Mouse (Mus musculus) kidney, embryonic 14.5 days (tissue): ENCODE data around the gene Lrtm2. TPM values are rescaled to one million over a fixed set of nuclear protein-coding genes. Genes with fewer than 3 reads are reported as not detected.

ENCODE experiments used
- ATAC-seq: fragments of 200-750 bp; cut with Nextera tagmentation; 2 replicates; pipeline ENCODE4 v1.8.0; 2017; ENCODE audit warnings: moderate number of reproducible peaks, mild to moderate bottlenecking, moderate TSS enrichment, moderate library complexity; ENCODE audit not compliant: low FRiP score, low TSS enrichment
- H3K27ac ChIP-seq: fragments of 300-500 bp; sonication (generic); 2 replicates; pipeline ENCODE4 v1.5.1; 2014; ENCODE audit warnings: low read depth, mild to moderate bottlenecking, low read length, moderate library complexity, mixed read lengths
- H3K27me3 ChIP-seq: fragments of 300-500 bp; sonication (generic); 2 replicates; pipeline ENCODE4 v1.6.1; 2014; ENCODE audit warnings: mild to moderate bottlenecking, low read length; ENCODE audit not compliant: control insufficient read depth, insufficient read depth
- H3K36me3 ChIP-seq: fragments of 300-500 bp; sonication (generic); 2 replicates; pipeline ENCODE4 v1.6.1; 2014; ENCODE audit warnings: low read length, mixed read lengths; ENCODE audit not compliant: control insufficient read depth, insufficient read depth
- H3K4me1 ChIP-seq: fragments of 300-500 bp; sonication (generic); 2 replicates; pipeline ENCODE4 v1.6.1; 2014; ENCODE audit warnings: low read length, mixed read lengths; ENCODE audit not compliant: control insufficient read depth, insufficient read depth
- H3K4me2 ChIP-seq: fragments of 300-500 bp; sonication (generic); replicated peaks from 2 replicates; pipeline ENCODE4 v1.6.1; 2014; ENCODE audit warnings: low read depth, mild to moderate bottlenecking, low read length
- H3K4me3 ChIP-seq: fragments of 300-500 bp; sonication (generic); 2 replicates; pipeline ENCODE4 v1.5.1; 2014; ENCODE audit warnings: mild to moderate bottlenecking, low read length
- H3K9ac ChIP-seq: fragments of 300-500 bp; sonication (generic); 2 replicates; pipeline ENCODE4 v1.6.1; 2014; ENCODE audit warnings: low read depth, mild to moderate bottlenecking, low read length, moderate library complexity
- H3K9me3 ChIP-seq: fragments of 300-500 bp; sonication (generic); 2 replicates; pipeline ENCODE4 v1.6.1; 2016; ENCODE audit warnings: low read length; ENCODE audit not compliant: control insufficient read depth
- WGBS: fragments of 180-500 bp; shearing (Covaris S2); extraction: QIAGEN DNeasy Blood & Tissue Kit; methylation state at CpG from one replicate; pipeline ENCODE4 v1.1.7; 2014; 5-methylcytosine and 5-hydroxymethylcytosine counted together
- polyA plus RNA-seq: library from polyadenylated mRNA; unstranded; fragments of >200 nt; fragmentation: Nextera tagmentation; extraction: Ambion mirVana; gene quantifications from 2 replicates; pipeline ENCODE4 v1.2.1, GENCODE M21; 2014

Lrtm2 gene
- polyA plus RNA-seq, 1 experiment from 2014 or later, result not detected

DNA sequence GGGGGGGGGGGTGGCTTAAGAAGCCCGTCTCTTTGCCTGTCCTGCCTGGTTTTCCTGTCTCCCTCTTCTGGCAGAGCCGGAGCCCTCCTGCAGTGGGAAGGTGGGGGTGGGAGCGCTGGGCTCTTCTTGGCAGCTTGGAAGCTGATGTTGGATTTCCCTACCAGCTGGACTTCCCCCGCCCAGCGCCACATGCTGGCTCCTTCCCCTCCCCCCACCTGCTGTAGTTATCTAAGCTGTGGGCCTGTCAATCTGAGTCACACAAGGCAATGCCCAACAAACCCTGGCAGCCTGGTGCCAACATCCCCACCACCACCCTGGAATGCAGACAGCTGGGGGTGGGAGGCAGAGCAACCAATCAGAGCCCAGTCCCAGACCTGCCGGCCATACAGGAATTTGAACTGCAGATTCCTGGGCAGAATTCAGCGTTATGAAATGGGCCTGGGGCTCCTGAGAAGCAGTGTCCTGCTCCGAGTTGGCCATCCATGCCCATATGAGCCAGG, 1.3 kb downstream of the Lrtm2 start:
- Histone ChIP-seq H3K27me3 (peaks cover 32% of the 10 kb centered on the region), H3K36me3 (no peaks in the 10 kb centered on the region), H3K4me3 (no peak overlapping the region), H3K4me1 (peaks cover 14% of the 10 kb centered on the region; the same call in 1 of the 2 replicates), H3K9me3 (no peaks in the 10 kb centered on the region), H3K4me2 (no peak overlapping the region), H3K9ac (no peak overlapping the region), H3K27ac (no peak overlapping the region)
- ATAC-seq, result no peak
- 3% methylated on average over 8 of the region's 8 CpGs for WGBS

DNA sequence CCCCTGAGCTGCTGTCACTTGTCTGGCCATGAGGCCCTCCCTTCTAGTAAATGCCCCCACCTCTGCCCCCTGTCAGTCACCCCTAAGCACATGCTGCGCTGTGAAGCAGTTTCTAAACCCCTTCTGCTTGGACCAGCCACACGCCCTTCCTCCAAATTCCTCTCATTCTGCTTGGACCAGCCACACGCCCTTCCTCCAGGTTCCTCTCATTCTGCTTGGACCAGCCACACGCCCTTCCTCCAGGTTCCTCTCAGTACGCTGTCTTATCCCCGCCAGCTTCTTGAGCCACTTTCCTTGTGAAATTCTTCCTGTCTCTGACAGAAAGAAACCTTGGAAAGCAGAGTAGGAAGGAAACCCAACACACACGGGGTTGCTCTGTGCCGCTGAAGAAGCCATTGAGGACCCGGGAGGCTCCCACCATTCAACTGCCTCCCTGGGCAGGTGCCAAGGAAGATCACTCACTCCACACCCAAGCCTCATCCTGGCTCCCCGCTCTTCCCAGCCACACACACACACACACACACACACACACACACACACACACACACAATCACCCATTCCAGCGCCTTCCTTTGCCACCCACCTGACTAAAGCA, 1.9 kb downstream of the Lrtm2 start:
- 11% methylated on average over 11 of the region's 11 CpGs for WGBS
- Histone ChIP-seq H3K36me3 (no peaks in the 10 kb centered on the region), H3K27me3 (peaks cover 32% of the 10 kb centered on the region), H3K9ac (no peak overlapping the region), H3K27ac (no peak overlapping the region), H3K9me3 (no peaks in the 10 kb centered on the region), H3K4me3 (no peak overlapping the region), H3K4me2 (no peak overlapping the region), H3K4me1 (peaks cover 14% of the 10 kb centered on the region; the same call in 1 of the 2 replicates)
- no peak for ATAC-seq

GRCm38 (mm10) chr6:119326541-119326940, 4.0 kb downstream of the Lrtm2 start:
- H3K4me2 ChIP-seq, result no peak overlapping the region
- no peak for ATAC-seq
- peaks cover 10% of the 10 kb centered on the region; the same call in 1 of the 2 replicates for H3K4me1 ChIP-seq
- no peak overlapping the region for H3K9ac ChIP-seq
- H3K36me3 ChIP-seq, result no peaks in the 10 kb centered on the region
- WGBS, result 29% methylated on average over 7 of the region's 7 CpGs
- H3K27ac ChIP-seq, result no peak overlapping the region
- no peak overlapping the region for H3K4me3 ChIP-seq
- peaks cover 31% of the 10 kb centered on the region for H3K27me3 ChIP-seq
- no peaks in the 10 kb centered on the region for H3K9me3 ChIP-seq

DNA sequence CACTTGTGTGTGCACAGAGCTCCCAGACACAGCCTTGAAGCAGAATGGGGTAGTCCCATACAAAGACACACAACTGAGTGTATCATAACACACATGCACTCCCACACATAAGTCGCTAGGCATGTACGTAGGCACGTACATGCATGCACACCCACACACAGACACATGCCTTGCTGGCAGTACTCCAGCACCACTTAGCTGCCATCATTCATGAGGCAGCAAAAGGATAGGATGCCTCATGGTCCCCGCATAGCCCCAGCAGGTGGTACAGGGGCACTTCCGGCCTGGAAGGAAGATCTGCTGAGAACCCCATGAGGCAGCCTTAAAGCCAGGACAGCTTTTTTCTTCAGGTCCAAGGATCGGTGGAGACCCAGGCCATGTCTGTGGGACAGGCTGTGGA, 4.6 kb downstream of the Lrtm2 start:
- H3K4me2 ChIP-seq, result no peak overlapping the region
- no peaks in the 10 kb centered on the region for H3K9me3 ChIP-seq
- H3K4me1 ChIP-seq, result peaks cover 10% of the 10 kb centered on the region; the same call in 1 of the 2 replicates
- H3K36me3 ChIP-seq, result no peaks in the 10 kb centered on the region
- WGBS, result 76% methylated on average over 6 of the region's 6 CpGs
- H3K27ac ChIP-seq, result no peak overlapping the region
- H3K9ac ChIP-seq, result no peak overlapping the region
- peaks cover 26% of the 10 kb centered on the region for H3K27me3 ChIP-seq
- H3K4me3 ChIP-seq, result no peak overlapping the region
- ATAC-seq, result no peak

DNA sequence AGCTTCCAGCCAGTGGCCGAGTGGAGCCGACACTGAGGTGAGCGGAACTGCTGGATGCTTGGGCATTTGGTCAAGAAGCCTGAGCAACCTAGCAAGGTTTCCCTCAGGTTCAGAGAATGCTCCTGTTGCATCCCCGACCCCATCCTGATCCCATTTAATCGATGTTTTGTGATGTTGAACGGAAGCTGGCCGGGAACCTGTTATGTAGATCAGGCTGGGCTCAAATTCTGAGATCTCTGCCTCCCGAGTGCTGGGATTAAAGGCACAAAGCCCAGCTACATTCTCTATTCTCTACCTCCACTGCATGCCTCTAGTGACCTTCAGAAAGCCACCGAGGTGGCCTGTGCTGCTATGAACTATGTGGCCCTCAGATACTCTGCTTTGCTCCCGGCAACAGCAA, 5.8 kb downstream of the Lrtm2 start:
- peaks cover 14% of the 10 kb centered on the region for H3K27me3 ChIP-seq
- ATAC-seq, result no peak
- H3K9ac ChIP-seq, result no peak overlapping the region
- no peaks in the 10 kb centered on the region for H3K36me3 ChIP-seq
- peaks cover 10% of the 10 kb centered on the region; the same call in 1 of the 2 replicates for H3K4me1 ChIP-seq
- no peak overlapping the region for H3K4me2 ChIP-seq
- 58% methylated on average over 10 of the region's 10 CpGs for WGBS
- H3K9me3 ChIP-seq, result no peaks in the 10 kb centered on the region
- no peak overlapping the region for H3K4me3 ChIP-seq
- H3K27ac ChIP-seq, result no peak overlapping the region

DNA sequence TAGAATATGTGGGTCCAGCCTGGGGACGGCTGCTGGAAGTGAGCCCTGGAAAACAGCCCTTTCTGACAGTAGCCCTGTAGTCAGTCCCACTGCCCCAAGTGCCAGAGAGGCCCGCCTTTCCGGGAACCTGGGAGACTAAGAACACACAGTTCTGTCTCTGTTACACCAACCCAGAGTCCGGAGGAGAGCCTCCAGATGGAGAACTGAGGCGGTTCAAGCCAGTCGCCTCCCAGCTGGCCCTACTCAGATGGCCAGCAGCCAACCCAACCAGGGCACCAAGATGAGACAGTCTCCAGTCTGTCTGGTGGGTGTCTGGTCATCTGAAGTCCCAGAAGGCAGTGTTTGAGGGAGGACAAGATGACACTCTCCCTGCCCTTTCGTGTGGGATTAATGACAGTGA, 8.8 kb downstream of the Lrtm2 start:
- Histone ChIP-seq H3K36me3 (no peaks in the 10 kb centered on the region), H3K9me3 (no peaks in the 10 kb centered on the region), H3K4me3 (no peak overlapping the region), H3K9ac (no peak overlapping the region), H3K27me3 (no peaks in the 10 kb centered on the region), H3K4me2 (no peak overlapping the region), H3K4me1 (no peaks in the 10 kb centered on the region), H3K27ac (no peak overlapping the region)
- no peak for ATAC-seq
- WGBS, result 77% methylated on average over 7 of the region's 7 CpGs

DNA sequence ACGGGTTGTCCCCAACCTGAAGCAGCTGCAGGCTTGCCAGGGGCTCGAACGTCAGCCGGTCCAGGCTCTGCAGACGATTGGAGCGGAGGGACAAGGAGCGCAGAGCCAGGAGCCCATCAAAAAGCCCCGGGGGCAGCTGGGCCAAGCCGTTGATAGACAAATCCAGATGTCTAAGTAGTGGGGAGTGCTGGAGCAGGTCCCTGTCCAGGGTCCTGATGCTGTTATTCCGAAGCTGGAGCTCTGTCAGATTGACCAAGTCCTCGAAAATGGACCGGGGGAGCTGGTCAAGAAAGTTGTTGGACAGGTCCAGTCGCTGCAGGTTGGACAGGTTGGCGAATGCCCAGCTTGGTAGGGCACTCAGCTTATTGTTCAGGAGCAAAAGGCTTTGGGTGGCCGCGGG, 10.1 kb downstream of the Lrtm2 start:
- H3K27me3 ChIP-seq, result no peaks in the 10 kb centered on the region
- no peaks in the 10 kb centered on the region for H3K4me1 ChIP-seq
- H3K4me2 ChIP-seq, result no peak overlapping the region
- H3K9ac ChIP-seq, result no peak overlapping the region
- 0 out of 2 replicates have a peak, but pooled peaks have one; percentile 32 for ATAC-seq
- H3K4me3 ChIP-seq, result no peak overlapping the region
- WGBS, result 26% methylated on average over 16 of the region's 16 CpGs
- no peaks in the 10 kb centered on the region for H3K36me3 ChIP-seq
- no peak overlapping the region for H3K27ac ChIP-seq
- no peaks in the 10 kb centered on the region for H3K9me3 ChIP-seq

DNA sequence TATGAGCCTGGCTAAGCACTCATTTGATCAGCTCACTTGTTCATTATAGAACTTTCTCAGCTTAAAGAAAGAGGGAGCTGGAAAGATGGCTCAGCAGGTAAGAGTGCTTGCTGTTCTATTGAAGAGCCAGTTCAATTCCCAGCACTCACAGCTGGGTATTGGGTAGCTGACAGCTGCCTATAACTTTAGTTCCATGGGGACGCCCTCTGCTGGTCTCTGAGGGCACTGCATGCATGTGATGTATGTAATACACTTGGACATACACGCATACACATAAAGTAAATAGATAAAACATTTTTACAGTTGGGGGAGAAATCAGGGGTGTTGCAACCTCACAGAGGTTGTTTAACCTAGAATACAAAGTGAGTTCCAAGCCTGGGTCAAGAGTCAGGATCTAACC, 11.2 kb downstream of the Lrtm2 start:
- H3K4me1 ChIP-seq, result no peaks in the 10 kb centered on the region
- H3K4me3 ChIP-seq, result no peak overlapping the region
- H3K9me3 ChIP-seq, result no peaks in the 10 kb centered on the region
- no peaks in the 10 kb centered on the region for H3K27me3 ChIP-seq
- H3K4me2 ChIP-seq, result no peak overlapping the region
- 88% methylated on average over 2 of the region's 2 CpGs for WGBS
- no peaks in the 10 kb centered on the region for H3K36me3 ChIP-seq
- no peak overlapping the region for H3K9ac ChIP-seq
- ATAC-seq, result no peak
- no peak overlapping the region for H3K27ac ChIP-seq

- Histone ChIP-seq H3K9ac (no peak overlapping the region), H3K4me1 (no peaks in the 10 kb centered on the region), H3K4me2 (no peak overlapping the region), H3K4me3 (no peak overlapping the region), H3K36me3 (no peaks in the 10 kb centered on the region), H3K27ac (no peak overlapping the region), H3K9me3 (no peaks in the 10 kb centered on the region), H3K27me3 (no peaks in the 10 kb centered on the region)
- no peak for ATAC-seq
- 85% methylated on average over 9 of the region's 9 CpGs for WGBS
Observed at GRCm38 (mm10) chr6:119318732-119319131, 11.8 kb downstream of the Lrtm2 start.
